Mouse (Mus musculus) liver, embryonic 12.5 days (tissue): Measurements from ENCODE around the gene Lrfn4. TPM values are rescaled to one million over a fixed set of nuclear protein-coding genes. Genes with fewer than 3 reads are reported as not detected.

ENCODE experiments used
- microRNA-seq: library from miRNA; unstranded; fragments of <30 nt; microRNA quantifications from one replicate; pipeline ENCODE4, GENCODE M21; 2017
- polyA plus RNA-seq: library from polyadenylated mRNA; unstranded; fragments of >200 nt; fragmentation: Nextera tagmentation; extraction: Ambion mirVana; gene quantifications from 2 replicates; pipeline ENCODE4 v1.2.1, GENCODE M21; 2016

Lrfn4 gene
- polyA plus RNA-seq, 1 experiment from 2014 or later: 2.7 TPM

Small RNA genes lying within 50 kb of the gene (microRNA-seq; reads per million reads assigned to microRNA genes)
- not detected for gene Mir6986

Other genes starting within 250 kb of the Lrfn4 start
- gene Kdm2a, start 217.4 kb downstream of the Lrfn4 start, polyA plus RNA-seq: 25.4 and 28.1 TPM in 2 replicates
- gene Rhod, start 176.2 kb downstream of the Lrfn4 start, polyA plus RNA-seq: 7.8 and 8.1 TPM in 2 replicates
- 0.35 and 0.42 TPM in 2 replicates for gene Syt12, start 138.2 kb downstream of the Lrfn4 start, polyA plus RNA-seq
- gene 2010003K11Rik, start 117.1 kb downstream of the Lrfn4 start, polyA plus RNA-seq: not detected in 2 replicates
- 34.3 and 34.8 TPM in 2 replicates for gene Pcx, start 105.2 kb downstream of the Lrfn4 start, polyA plus RNA-seq
- 35.9 and 39.3 TPM in 2 replicates for gene Rce1, start 10.0 kb upstream of the Lrfn4 start, polyA plus RNA-seq
- 0.43 and 1.1 TPM in 2 replicates for gene Gm960, start 83.0 kb upstream of the Lrfn4 start, polyA plus RNA-seq
- 0.14 and 0.30 TPM in 2 replicates for gene Sptbn2, start 95.5 kb upstream of the Lrfn4 start, polyA plus RNA-seq
- gene Rbm4b, start 140.8 kb upstream of the Lrfn4 start, polyA plus RNA-seq: 22.7 and 24.0 TPM in 2 replicates
- 30.7 and 32.6 TPM in 2 replicates for gene Rbm4, start 178.2 kb upstream of the Lrfn4 start, polyA plus RNA-seq
- gene Gm21992, start 195.9 kb upstream of the Lrfn4 start, polyA plus RNA-seq: 18.1 and 18.9 TPM in 2 replicates
- gene Rbm14, start 196.0 kb upstream of the Lrfn4 start, polyA plus RNA-seq: 62.0 and 63.5 TPM in 2 replicates
- 40.3 and 43.6 TPM in 2 replicates for gene Ccs, start 223.7 kb upstream of the Lrfn4 start, polyA plus RNA-seq
- not detected in 2 replicates for gene Ccdc87, start 223.7 kb upstream of the Lrfn4 start, polyA plus RNA-seq
- 13.1 and 17.8 TPM in 2 replicates for gene Ctsf, start 239.5 kb upstream of the Lrfn4 start, polyA plus RNA-seq